Mouse (Mus musculus): ENCODE measurements around the gene Tab2. TPM values are rescaled to one million over a fixed set of nuclear protein-coding genes. Genes with fewer than 3 reads are reported as not detected.
"Not testable (repeated sequence)": the region's sequence is repeated elsewhere in the genome, so short reads cannot be mapped to it uniquely, and the experiment has no call there.

Tab2 gene
- polyA plus RNA-seq, 2 experiments, result 36.2 to 75.3 TPM

- ATAC-seq (ENCODE audit: low FRiP score, low read depth) (no peak), DNase-seq (ENCODE audit: low spot score) (no peak)
- no peak overlapping the region for H3K9ac ChIP-seq (ENCODE audit: low read depth, low read length, severe bottlenecking)
- 86% methylated on average over 14 of the region's 14 CpGs for WGBS
- no peak for TF ChIP-seq POLR2A (IDR thresholded peaks at IDR 0.05; ENCODE audit: borderline replicate concordance, extremely low read depth, insufficient read depth, insufficient read length)
- no peaks in the 10 kb centered on the region for H3K9me3 ChIP-seq (ENCODE audit: control insufficient read depth, low read length)
- H3K27me3 ChIP-seq (ENCODE audit: control insufficient read depth, insufficient read depth, low read length), result no peaks in the 10 kb centered on the region
- no peaks in the 10 kb centered on the region for H3K4me1 ChIP-seq (ENCODE audit: control insufficient read depth, insufficient read depth, low read length)
- no peak overlapping the region for H3K4me3 ChIP-seq (replicated peaks; ENCODE audit: low read length)
- H3K27ac ChIP-seq (replicated peaks; ENCODE audit: low read depth, low read length), result no peak overlapping the region
- H3K4me2 ChIP-seq (replicated peaks; ENCODE audit: low read depth, low read length, severe bottlenecking), result no peak overlapping the region
- H3K36me3 ChIP-seq (ENCODE audit: control insufficient read depth, insufficient read depth, low read length), result peaks cover 40% of the 10 kb centered on the region
Observed at GRCm38 (mm10) chr10:7900719-7901627, 55.1 kb downstream of the Tab2 start.

GRCm38 (mm10) chr10:7888256-7888868, 67.7 kb downstream of the Tab2 start:
- Histone ChIP-seq H3K27me3 (ENCODE audit: control insufficient read depth, insufficient read depth, low read length) (no peaks in the 10 kb centered on the region), H3K4me2 (replicated peaks; ENCODE audit: low read depth, low read length, severe bottlenecking) (no peak overlapping the region), H3K9ac (ENCODE audit: low read depth, low read length, severe bottlenecking) (no peak overlapping the region), H3K36me3 (ENCODE audit: control insufficient read depth, insufficient read depth, low read length) (no peaks in the 10 kb centered on the region), H3K27ac (replicated peaks; ENCODE audit: low read depth, low read length) (0 out of 2 replicates have a peak overlapping the region, but pooled peaks have one; percentile 43), H3K4me3 (replicated peaks; ENCODE audit: low read length) (no peak overlapping the region), H3K4me1 (ENCODE audit: control insufficient read depth, insufficient read depth, low read length) (no peaks in the 10 kb centered on the region), H3K9me3 (ENCODE audit: control insufficient read depth, low read length) (no peaks in the 10 kb centered on the region)
- whole genome bisulfite sequencing, result 83% methylated on average over 11 of the region's 11 CpGs
- no peak for ATAC-seq (ENCODE audit: low FRiP score, low read depth)
- DNase-seq (ENCODE audit: low spot score), result no peak
- TF ChIP-seq POLR2A (IDR thresholded peaks at IDR 0.05; ENCODE audit: borderline replicate concordance, extremely low read depth, insufficient read depth, insufficient read length), result no peak

- H3K4me1 ChIP-seq (ENCODE audit: control insufficient read depth, insufficient read depth, low read length), result no peaks in the 10 kb centered on the region
- DNase-seq (ENCODE audit: low spot score) (peak; percentile 73), ATAC-seq (ENCODE audit: low FRiP score, low read depth) (peak; percentile 60; the same call in 1 of the 2 replicates)
- no peak overlapping the region for H3K9ac ChIP-seq (ENCODE audit: low read depth, low read length, severe bottlenecking)
- no peak overlapping the region for H3K27ac ChIP-seq (replicated peaks; ENCODE audit: low read depth, low read length)
- no peak overlapping the region for H3K4me2 ChIP-seq (replicated peaks; ENCODE audit: low read depth, low read length, severe bottlenecking)
- no peaks in the 10 kb centered on the region for H3K36me3 ChIP-seq (ENCODE audit: control insufficient read depth, insufficient read depth, low read length)
- H3K27me3 ChIP-seq (ENCODE audit: control insufficient read depth, insufficient read depth, low read length), result no peaks in the 10 kb centered on the region
- WGBS, result 10% methylated on average over 5 of the region's 5 CpGs
- H3K9me3 ChIP-seq (ENCODE audit: control insufficient read depth, low read length), result no peaks in the 10 kb centered on the region
- H3K4me3 ChIP-seq (replicated peaks; ENCODE audit: low read length), result no peak overlapping the region
- TF ChIP-seq POLR2A (IDR thresholded peaks at IDR 0.05; ENCODE audit: borderline replicate concordance, extremely low read depth, insufficient read depth, insufficient read length), result 0 out of 2 replicates have a peak, but pooled peaks have one; percentile 17
Observed at GRCm38 (mm10) chr10:7883524-7883923, 72.5 kb downstream of the Tab2 start.

GRCm38 (mm10) chr10:7881971-7882370, 74.1 kb downstream of the Tab2 start:
- no peak for ATAC-seq (ENCODE audit: low FRiP score, low read depth)
- no peaks in the 10 kb centered on the region for H3K27me3 ChIP-seq (ENCODE audit: control insufficient read depth, insufficient read depth, low read length)
- no peak overlapping the region for H3K4me2 ChIP-seq (replicated peaks; ENCODE audit: low read depth, low read length, severe bottlenecking)
- WGBS, result 91% methylated on average over 3 of the region's 3 CpGs
- no peaks in the 10 kb centered on the region for H3K36me3 ChIP-seq (ENCODE audit: control insufficient read depth, insufficient read depth, low read length)
- no peak overlapping the region for H3K27ac ChIP-seq (replicated peaks; ENCODE audit: low read depth, low read length)
- H3K4me1 ChIP-seq (ENCODE audit: control insufficient read depth, insufficient read depth, low read length), result no peaks in the 10 kb centered on the region
- H3K9me3 ChIP-seq (ENCODE audit: control insufficient read depth, low read length), result no peaks in the 10 kb centered on the region
- DNase-seq (ENCODE audit: low spot score), result no peak
- TF ChIP-seq POLR2A (IDR thresholded peaks at IDR 0.05; ENCODE audit: borderline replicate concordance, extremely low read depth, insufficient read depth, insufficient read length), result no peak
- no peak overlapping the region for H3K9ac ChIP-seq (ENCODE audit: low read depth, low read length, severe bottlenecking)
- no peak overlapping the region for H3K4me3 ChIP-seq (replicated peaks; ENCODE audit: low read length)

GRCm38 (mm10) chr10:7880283-7880682, 75.7 kb downstream of the Tab2 start:
- not testable (repeated sequence) for H3K36me3 ChIP-seq (ENCODE audit: control insufficient read depth, insufficient read depth, low read length); ATAC-seq (ENCODE audit: low FRiP score, low read depth); H3K4me3 ChIP-seq (replicated peaks; ENCODE audit: low read length); DNase-seq (ENCODE audit: low spot score); H3K27me3 ChIP-seq (ENCODE audit: control insufficient read depth, insufficient read depth, low read length); H3K4me1 ChIP-seq (ENCODE audit: control insufficient read depth, insufficient read depth, low read length); H3K9me3 ChIP-seq (ENCODE audit: control insufficient read depth, low read length); H3K27ac ChIP-seq (replicated peaks; ENCODE audit: low read depth, low read length); H3K4me2 ChIP-seq (replicated peaks; ENCODE audit: low read depth, low read length, severe bottlenecking); H3K9ac ChIP-seq (ENCODE audit: low read depth, low read length, severe bottlenecking)
- WGBS, result 91% methylated on average over 3 of the region's 3 CpGs

All from limb, embryonic 14.5 days (tissue).